Mouse (Mus musculus) thymus, adult 18-20 months (tissue): ENCODE data around the gene Wars.

Source experiments
- DNase-seq, 2 experiments: peaks; one replicate each; pipeline ENCODE4 v3.0.0; 2022; ENCODE audit warnings: mixed read lengths in 2 of 2

Wars gene

GRCm38 (mm10) chr12:108823036-108823435, 70.9 kb downstream of the Wars start:
- no peak for DNase-seq

GRCm38 (mm10) chr12:108820461-108820860, 73.5 kb downstream of the Wars start:
- no peak for DNase-seq

GRCm38 (mm10) chr12:108816569-108816968, 77.4 kb downstream of the Wars start:
- no peak for DNase-seq

- DNase-seq, result no peak
These were observed 79.5 kb downstream of the Wars start for GRCm38 (mm10) chr12:108814470-108814869.

GRCm38 (mm10) chr12:108812463-108812862, 81.5 kb downstream of the Wars start:
- DNase-seq, result no peak

GRCm38 (mm10) chr12:108811133-108811532, 82.8 kb downstream of the Wars start:
- no peak for DNase-seq

- DNase-seq, result no peak
These were observed 83.7 kb downstream of the Wars start for GRCm38 (mm10) chr12:108810309-108810708.
